Mouse (Mus musculus): ENCODE data around the gene Zfp691. TPM values are rescaled to one million over a fixed set of nuclear protein-coding genes. Genes with fewer than 3 reads are reported as not detected.

Zfp691 gene
- total RNA-seq, 2 experiments from 2014 or later, result 19.4 to 22.3 TPM

DNA sequence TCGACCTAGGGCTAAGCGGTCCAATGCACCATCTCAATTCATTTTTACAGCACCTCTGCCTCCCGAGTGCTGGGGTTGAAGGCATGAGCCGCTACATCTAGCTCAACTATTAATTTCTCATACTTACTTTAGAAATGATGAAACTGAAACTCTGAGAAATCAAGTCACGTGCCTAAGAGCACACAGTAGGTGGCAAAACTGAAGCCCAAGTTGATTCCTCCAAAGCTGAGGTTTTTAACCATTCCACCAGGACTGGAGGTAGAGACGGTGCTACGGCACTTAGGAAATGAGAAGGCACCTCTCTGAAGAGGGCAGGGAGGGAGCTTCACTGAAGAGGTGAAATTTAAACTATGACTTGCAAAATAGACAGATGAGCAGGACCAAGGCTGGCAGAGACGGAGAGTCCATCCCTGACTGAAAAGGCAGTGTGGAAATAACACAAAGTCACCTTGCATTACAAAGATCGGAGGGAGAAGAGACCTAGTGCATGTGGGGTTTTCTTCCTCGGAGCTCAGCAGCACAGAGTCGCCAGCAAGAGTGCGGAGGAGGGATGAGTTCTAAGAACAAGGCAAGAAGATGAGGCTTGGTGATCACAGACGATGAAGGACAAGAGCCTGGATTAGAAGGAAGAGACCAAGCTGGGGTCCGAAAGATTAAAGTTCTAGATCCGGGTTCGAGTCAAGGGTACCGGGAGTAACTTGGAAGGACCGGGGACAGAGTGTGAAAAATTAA lies 910 bp downstream of the Zfp691 start:
- peak in 1 of 2 experiments; percentile 14 for DNase-seq
- intact Hi-C loops (cut with DNase I), result no loop called here

DNA sequence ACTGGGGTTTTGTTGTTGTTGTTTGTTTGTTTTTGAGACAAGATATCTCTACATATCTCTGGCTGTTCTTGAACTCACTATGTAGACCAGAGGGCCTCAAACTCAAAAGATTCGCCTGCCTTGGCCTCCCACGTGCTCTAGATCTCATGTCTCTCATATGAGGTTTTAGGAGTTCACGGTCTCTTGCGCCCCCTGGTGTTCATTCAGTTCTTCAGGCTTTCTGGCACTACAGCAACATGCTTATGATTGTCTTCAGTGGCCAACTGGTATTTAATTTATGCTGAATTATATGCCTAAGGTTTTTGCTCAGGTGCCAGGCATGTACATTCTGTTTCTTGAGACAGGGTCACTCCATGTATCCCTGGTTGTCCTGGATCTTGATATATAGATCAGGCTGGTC lies 6.3 kb downstream of the Zfp691 start:
- DNase-seq, result peak; percentile 86 to 93

GRCm38 (mm10) chr4:119167068-119167467 lies 6.9 kb downstream of the Zfp691 start:
- DNase-seq, result no peak
- intact Hi-C loops (cut with DNase I), result loop anchor here (1.0 kb wide), 1 partner anchor 162 kb away; no protein-coding TSS in a partner anchor

More for the DNA sequence above, 6.3 kb downstream of the Zfp691 start:
- intact Hi-C loops (cut with DNase I), result loop anchor here (1.0 kb wide), 1 partner anchor 162 kb away; no protein-coding TSS in a partner anchor

DNA sequence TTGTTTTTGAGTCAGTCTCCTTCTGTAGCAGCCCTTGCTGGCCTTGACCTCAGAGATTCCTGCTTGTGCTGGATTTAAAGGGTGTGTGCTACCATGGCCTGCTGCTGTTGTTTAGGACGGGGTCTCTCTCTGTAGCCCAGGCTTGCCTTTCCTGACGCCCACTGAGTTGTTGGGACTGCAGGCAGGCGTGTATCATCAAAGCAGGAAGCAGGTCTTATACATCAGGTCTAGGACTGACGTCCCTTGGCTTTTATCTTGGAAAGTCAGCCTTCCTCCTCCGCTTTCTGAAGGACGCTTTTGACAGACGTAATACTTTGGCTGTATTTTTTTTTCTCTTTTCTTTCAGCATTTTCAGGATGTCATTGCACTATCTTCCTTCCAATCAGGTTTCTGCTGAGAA lies 8.1 kb downstream of the Zfp691 start:
- intact Hi-C loops (cut with DNase I), result no loop called here
- no peak for DNase-seq

GRCm38 (mm10) chr4:119162990-119163389 lies 11.0 kb downstream of the Zfp691 start:
- DNase-seq, result no peak
- intact Hi-C loops (cut with DNase I), result no loop called here

DNA sequence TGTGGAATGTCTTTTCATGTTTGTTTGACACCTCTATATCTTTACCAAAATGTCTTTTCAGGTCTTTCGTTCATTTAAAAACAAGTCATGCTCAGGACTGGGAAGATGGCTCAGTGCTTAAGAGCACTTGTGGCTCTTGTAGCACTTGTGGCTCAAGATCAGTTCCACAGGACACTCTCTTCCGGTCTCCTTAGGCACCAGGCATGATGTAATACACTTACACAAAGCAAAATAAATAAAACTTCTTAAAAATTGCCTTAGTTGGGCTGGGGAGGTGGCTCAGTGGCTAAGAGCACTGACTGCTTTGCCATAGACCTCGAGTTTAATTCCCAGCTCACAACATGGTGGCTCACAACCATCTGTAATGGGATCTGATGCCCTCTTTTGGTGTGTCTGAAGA lies 12.6 kb downstream of the Zfp691 start:
- DNase-seq, result no peak
- intact Hi-C loops (cut with DNase I), result no loop called here

DNA sequence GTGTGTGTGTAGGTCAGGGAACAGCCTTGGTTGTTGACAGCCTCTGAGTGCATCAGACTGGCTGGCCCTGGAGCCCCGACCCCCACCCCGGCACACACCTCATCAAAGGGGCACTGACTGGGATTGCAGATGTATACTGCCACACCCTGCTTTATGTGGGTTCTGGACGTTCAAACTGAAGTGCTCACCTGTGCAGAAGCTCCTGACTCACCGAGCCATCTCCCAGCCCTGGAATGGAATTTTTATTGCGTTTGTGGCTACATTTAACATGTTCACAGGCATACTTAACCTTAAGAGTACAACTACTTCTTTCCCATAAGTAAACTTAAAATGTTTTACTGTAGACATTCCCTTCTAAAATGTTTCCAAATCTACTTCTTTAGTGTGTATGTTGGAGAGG lies 16.1 kb downstream of the Zfp691 start:
- no peak for DNase-seq
- intact Hi-C loops (cut with DNase I), result loop anchor here (2.0 kb wide), 1 partner anchor 47 kb away; no protein-coding TSS in a partner anchor

DNA sequence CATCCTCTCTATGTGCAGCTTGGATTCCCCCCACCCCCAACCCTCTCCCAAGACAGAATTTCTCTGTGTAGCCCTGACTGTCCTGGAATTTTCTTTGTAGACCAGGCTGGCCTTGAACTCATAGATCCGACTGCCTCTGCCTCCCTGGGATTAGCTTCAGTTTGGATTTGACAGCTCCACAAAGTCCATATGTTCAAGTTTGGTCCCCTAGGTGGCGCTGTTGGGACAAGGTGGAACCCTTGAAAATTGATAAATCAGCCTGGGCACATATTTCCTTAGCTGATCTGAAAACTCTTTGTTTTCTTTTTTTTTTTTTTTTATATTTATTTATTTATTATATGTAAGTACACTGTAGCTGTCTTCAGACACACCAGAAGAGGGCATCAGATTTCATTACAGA lies 16.8 kb downstream of the Zfp691 start:
- peak; percentile 50 to 73 for DNase-seq
- intact Hi-C loops (cut with DNase I), result no loop called here

- no peak for DNase-seq
- intact Hi-C loops (cut with DNase I), result no loop called here
Measured at GRCm38 (mm10) chr4:119148741-119149140, 25.3 kb downstream of the Zfp691 start.

DNA sequence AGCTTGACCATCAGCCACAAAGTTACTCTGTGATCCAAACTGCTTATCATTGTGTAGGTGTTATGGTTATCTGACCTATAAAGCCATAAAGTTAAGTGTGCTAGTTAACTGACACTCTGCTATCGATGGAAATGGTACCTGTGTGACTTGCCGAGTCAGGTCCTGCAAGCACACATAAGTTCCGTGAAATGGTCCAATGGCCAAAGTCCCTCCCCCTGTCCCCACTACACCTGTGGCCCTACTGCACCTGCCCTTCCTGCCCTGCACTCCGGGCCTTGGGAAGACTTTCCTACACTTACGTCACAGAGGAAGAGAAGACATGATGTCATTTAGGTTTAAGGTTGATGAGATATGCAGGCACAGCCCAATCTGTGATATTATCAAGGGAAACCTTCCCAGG lies 26.6 kb downstream of the Zfp691 start:
- DNase-seq, result no peak
- intact Hi-C loops (cut with DNase I), result no loop called here

GRCm38 (mm10) chr4:119146816-119147215 lies 27.2 kb downstream of the Zfp691 start:
- intact Hi-C loops (cut with DNase I), result no loop called here
- DNase-seq, result peak in 1 of 2 experiments; percentile 34

- intact Hi-C loops (cut with DNase I), result no loop called here
- DNase-seq, result peak; percentile 48 to 66
Measured at GRCm38 (mm10) chr4:119142230-119142871, 31.6 kb downstream of the Zfp691 start.

GRCm38 (mm10) chr4:119141191-119141590 lies 32.8 kb downstream of the Zfp691 start:
- intact Hi-C loops (cut with DNase I), result loop anchor here (1.0 kb wide), 1 partner anchor 136 kb away; no protein-coding TSS in a partner anchor
- DNase-seq, result no peak

GRCm38 (mm10) chr4:119140126-119140525 lies 33.9 kb downstream of the Zfp691 start:
- intact Hi-C loops (cut with DNase I), result no loop called here
- peak in 1 of 2 experiments; percentile 60 for DNase-seq

DNA sequence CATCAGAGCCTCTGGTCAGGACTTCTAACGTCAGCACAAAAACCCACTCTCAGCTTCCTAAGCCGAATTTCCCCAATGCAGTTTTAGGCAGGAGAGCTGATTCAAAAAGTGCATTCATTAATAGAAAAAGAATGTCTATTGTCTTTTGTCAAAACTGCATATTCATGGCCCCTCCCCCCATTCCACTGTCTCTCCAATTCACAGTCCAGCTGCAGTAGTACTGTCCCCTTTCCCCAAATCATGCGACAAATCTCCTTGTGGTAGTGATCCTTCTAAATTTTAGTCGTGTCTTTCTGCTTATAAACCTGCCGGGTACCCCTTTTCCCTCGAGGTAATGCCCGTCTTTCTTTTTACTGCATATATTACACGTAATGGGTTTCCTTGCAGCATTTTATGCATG lies 35.2 kb downstream of the Zfp691 start:
- intact Hi-C loops (cut with DNase I), result no loop called here
- DNase-seq, result no peak

DNA sequence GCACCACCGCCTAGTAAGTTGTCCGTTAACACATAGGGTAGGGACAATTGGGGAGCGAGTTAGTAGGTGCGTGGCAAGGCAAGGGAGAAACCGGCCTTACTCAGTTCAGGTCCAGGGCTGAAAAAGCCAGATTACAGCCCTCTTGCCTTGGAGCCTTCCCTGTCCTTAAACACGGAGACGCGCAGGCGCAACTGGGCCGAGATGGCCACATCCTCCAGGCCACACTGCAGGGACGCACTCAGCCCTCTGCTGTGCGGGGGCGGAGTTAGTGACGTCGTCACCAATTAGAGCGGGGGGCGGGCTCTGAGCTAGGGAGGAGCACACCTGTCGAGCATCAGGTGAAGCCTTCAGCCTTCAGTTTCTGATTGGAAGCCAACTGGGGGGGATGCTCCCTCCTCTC lies 35.8 kb downstream of the Zfp691 start:
- intact Hi-C loops (cut with DNase I), result no loop called here
- DNase-seq, result peak in 1 of 2 experiments; percentile 43

DNA sequence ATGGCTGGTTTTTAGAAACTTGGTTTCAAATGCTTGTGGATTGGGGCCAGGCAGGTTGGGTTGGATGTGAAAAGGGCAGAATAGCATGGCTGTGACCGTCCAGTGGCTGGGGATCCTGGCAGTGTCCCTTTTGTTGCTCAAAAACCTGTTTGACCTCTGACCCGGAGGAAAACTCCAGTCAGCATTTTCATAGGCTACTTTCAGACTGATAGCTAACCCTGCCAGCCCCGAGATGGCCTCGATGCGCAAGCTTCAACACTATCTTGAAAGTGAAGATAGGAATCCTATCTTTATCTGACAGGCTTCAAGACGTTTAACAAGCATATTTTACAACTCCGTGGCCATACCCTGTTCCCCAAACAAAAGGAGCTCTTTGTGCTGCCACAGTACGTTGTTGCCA lies 36.7 kb downstream of the Zfp691 start:
- intact Hi-C loops (cut with DNase I), result no loop called here
- no peak for DNase-seq

DNA sequence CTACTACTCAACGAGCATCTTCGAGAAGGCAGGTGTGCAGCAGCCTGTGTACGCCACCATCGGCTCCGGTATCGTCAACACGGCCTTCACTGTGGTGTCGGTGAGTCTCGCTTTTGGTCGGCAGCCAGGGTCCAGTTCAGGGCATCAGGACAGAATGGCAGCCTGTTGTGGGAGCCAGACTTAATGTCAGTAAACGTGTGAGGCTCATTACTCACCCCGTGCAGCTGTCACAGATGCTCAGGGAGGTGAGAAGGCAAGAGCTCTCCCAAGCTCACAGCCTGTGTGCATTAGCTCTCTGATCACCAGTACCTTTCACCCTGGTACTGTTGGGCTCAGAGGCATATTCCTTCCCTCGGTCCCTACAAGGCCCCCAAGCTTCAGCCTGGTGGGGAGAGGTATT lies 40.1 kb downstream of the Zfp691 start:
- no peak for DNase-seq
- intact Hi-C loops (cut with DNase I), result no loop called here

GRCm38 (mm10) chr4:119133306-119133705 lies 40.7 kb downstream of the Zfp691 start:
- intact Hi-C loops (cut with DNase I), result no loop called here
- DNase-seq, result no peak

- no peak for DNase-seq
- intact Hi-C loops (cut with DNase I), result no loop called here
Measured at GRCm38 (mm10) chr4:119131189-119131910, 42.6 kb downstream of the Zfp691 start.

DNA sequence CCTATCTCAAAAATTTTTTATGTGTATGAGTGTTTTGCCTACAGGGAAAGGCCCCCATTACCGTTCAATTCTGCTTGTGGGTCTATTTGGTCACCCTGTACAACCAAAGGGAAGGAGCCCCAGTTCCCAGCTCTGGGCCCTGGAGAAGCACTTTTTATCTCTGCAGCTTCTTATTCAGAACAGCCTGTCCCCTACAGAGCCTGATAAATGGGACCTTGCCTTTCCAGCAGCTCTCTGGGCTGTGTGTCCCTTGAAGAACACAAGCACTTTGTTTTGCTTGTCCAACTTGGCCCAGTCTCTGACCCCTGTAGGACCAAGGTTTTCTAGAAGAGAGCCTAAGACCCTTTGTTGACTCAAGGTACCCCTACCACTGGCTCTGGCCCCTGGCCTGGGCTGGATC lies 44.9 kb downstream of the Zfp691 start:
- intact Hi-C loops (cut with DNase I), result no loop called here
- DNase-seq, result no peak
